Mouse (Mus musculus) heart, embryonic 16.5 days (tissue): ENCODE data around the gene Acss1. TPM values are rescaled to one million over a fixed set of nuclear protein-coding genes. Genes with fewer than 3 reads are reported as not detected.
A peak's percentile ranks its signal among the peaks of the same experiment; 100 is the strongest.

Source experiments
- ATAC-seq: fragments of 200-750 bp; cut with Nextera tagmentation; replicated peaks from 2 replicates; pipeline ENCODE4 v1.8.0; 2017; ENCODE audit warnings: moderate number of reproducible peaks; ENCODE audit not compliant: insufficient read depth, low FRiP score; ENCODE audit errors: extremely low read depth
- H3K27ac ChIP-seq: fragments of 300-500 bp; sonication (generic); 2 replicates; pipeline ENCODE4 v1.5.1; 2014; ENCODE audit warnings: mild to moderate bottlenecking, low read length, control low read depth, moderate library complexity
- H3K27me3 ChIP-seq: fragments of 300-500 bp; sonication (generic); 2 replicates; pipeline ENCODE4 v1.6.1; 2014; ENCODE audit warnings: low read length, mixed read lengths; ENCODE audit not compliant: control insufficient read depth, insufficient read depth
- H3K36me3 ChIP-seq: fragments of 300-500 bp; sonication (generic); 2 replicates; pipeline ENCODE4 v1.6.1; 2014; ENCODE audit not compliant: control insufficient read depth, insufficient read depth
- H3K4me1 ChIP-seq: fragments of 300-500 bp; sonication (generic); 2 replicates; pipeline ENCODE4 v1.6.1; 2014; ENCODE audit warnings: low read length, mixed read lengths; ENCODE audit not compliant: control insufficient read depth, insufficient read depth
- H3K4me2 ChIP-seq: fragments of 300-500 bp; sonication (generic); 2 replicates; pipeline ENCODE4 v1.6.1; 2014; ENCODE audit warnings: low read depth, mild to moderate bottlenecking, control low read depth, low read length
- H3K4me3 ChIP-seq: fragments of 300-500 bp; sonication (generic); 2 replicates; pipeline ENCODE4 v1.5.1; 2014; ENCODE audit warnings: mild to moderate bottlenecking, control low read depth, low read length
- H3K9ac ChIP-seq: fragments of 300-500 bp; sonication (generic); 2 replicates; pipeline ENCODE4 v1.6.1; 2014; ENCODE audit warnings: low read length, control low read depth
- H3K9me3 ChIP-seq: fragments of 300-500 bp; sonication (generic); replicated peaks from 2 replicates; pipeline ENCODE4 v1.6.1; 2016; ENCODE audit warnings: low read length; ENCODE audit not compliant: control insufficient read depth
- WGBS: fragments of 180-500 bp; shearing (Covaris S2); extraction: QIAGEN DNeasy Blood & Tissue Kit; methylation state at CpG from one replicate; pipeline ENCODE4 v1.1.7; 2014; 5-methylcytosine and 5-hydroxymethylcytosine counted together
- polyA plus RNA-seq: library from polyadenylated mRNA; unstranded; fragments of >200 nt; fragmentation: Nextera tagmentation; extraction: Ambion mirVana; gene quantifications from 2 replicates; pipeline ENCODE4 v1.2.1, GENCODE M21; 2015

Acss1 gene
- polyA plus RNA-seq, 1 experiment from 2014 or later = 15.4 TPM

GRCm38 (mm10) chr2:150635877-150636446 is 32.3 kb downstream of the Acss1 start:
- no peak overlapping the region for H3K4me3 ChIP-seq
- H3K27ac ChIP-seq = no peak overlapping the region
- no peak for ATAC-seq
- WGBS = 72% methylated on average over 3 of the region's 3 CpGs
- H3K4me2 ChIP-seq = no peak overlapping the region
- H3K27me3 ChIP-seq = no peaks in the 10 kb centered on the region
- no peak overlapping the region for H3K9ac ChIP-seq
- H3K36me3 ChIP-seq = no peaks in the 10 kb centered on the region
- no peaks in the 10 kb centered on the region for H3K4me1 ChIP-seq
- no peaks in the 10 kb centered on the region for H3K9me3 ChIP-seq

GRCm38 (mm10) chr2:150629255-150629654 is 39.0 kb downstream of the Acss1 start:
- ATAC-seq = no peak
- H3K27ac ChIP-seq = no peak overlapping the region
- WGBS = 82% methylated on average over 4 of the region's 4 CpGs

GRCm38 (mm10) chr2:150627140-150627539 is 41.2 kb downstream of the Acss1 start:
- Histone ChIP-seq H3K27me3 (no peaks in the 10 kb centered on the region), H3K27ac (no peak overlapping the region), H3K9ac (no peak overlapping the region), H3K36me3 (no peaks in the 10 kb centered on the region), H3K4me1 (no peaks in the 10 kb centered on the region), H3K9me3 (no peaks in the 10 kb centered on the region), H3K4me3 (no peak overlapping the region), H3K4me2 (no peak overlapping the region)
- ATAC-seq = no peak
- WGBS = 61% methylated on average over 6 of the region's 6 CpGs

More at GRCm38 (mm10) chr2:150629255-150629654, 39.0 kb downstream of the Acss1 start:
- Histone ChIP-seq H3K4me1 (no peaks in the 10 kb centered on the region), H3K9ac (no peak overlapping the region), H3K4me2 (no peak overlapping the region), H3K27me3 (no peaks in the 10 kb centered on the region), H3K4me3 (no peak overlapping the region), H3K36me3 (no peaks in the 10 kb centered on the region), H3K9me3 (no peaks in the 10 kb centered on the region)

- 85% methylated on average over 8 of the region's 8 CpGs for WGBS
- no peaks in the 10 kb centered on the region for H3K27me3 ChIP-seq
- no peaks in the 10 kb centered on the region for H3K4me1 ChIP-seq
- H3K4me2 ChIP-seq = no peak overlapping the region
- no peaks in the 10 kb centered on the region for H3K9me3 ChIP-seq
- no peak overlapping the region for H3K4me3 ChIP-seq
- no peak for ATAC-seq
- H3K9ac ChIP-seq = no peak overlapping the region
- no peak overlapping the region for H3K27ac ChIP-seq
- H3K36me3 ChIP-seq = no peaks in the 10 kb centered on the region
Measured at GRCm38 (mm10) chr2:150624926-150625325, 43.4 kb downstream of the Acss1 start.

GRCm38 (mm10) chr2:150623957-150624356 is 44.3 kb downstream of the Acss1 start:
- Histone ChIP-seq H3K4me1 (no peaks in the 10 kb centered on the region), H3K9me3 (no peaks in the 10 kb centered on the region), H3K27me3 (no peaks in the 10 kb centered on the region), H3K4me2 (no peak overlapping the region), H3K9ac (no peak overlapping the region), H3K27ac (no peak overlapping the region), H3K4me3 (no peak overlapping the region), H3K36me3 (no peaks in the 10 kb centered on the region)
- WGBS = 80% methylated on average over 3 of the region's 3 CpGs
- no peak for ATAC-seq

- Histone ChIP-seq H3K9ac (no peak overlapping the region), H3K4me2 (no peak overlapping the region), H3K4me3 (no peak overlapping the region), H3K36me3 (no peaks in the 10 kb centered on the region), H3K27ac (no peak overlapping the region), H3K4me1 (no peaks in the 10 kb centered on the region), H3K27me3 (no peaks in the 10 kb centered on the region), H3K9me3 (no peaks in the 10 kb centered on the region)
- WGBS = 43% methylated on average over 3 of the region's 3 CpGs
- no peak for ATAC-seq
Measured at GRCm38 (mm10) chr2:150621698-150622097, 46.6 kb downstream of the Acss1 start.

GRCm38 (mm10) chr2:150610097-150610496 is 58.2 kb downstream of the Acss1 start:
- no peak overlapping the region for H3K27ac ChIP-seq
- H3K27me3 ChIP-seq = no peaks in the 10 kb centered on the region
- H3K4me1 ChIP-seq = peaks cover 7% of the 10 kb centered on the region; the same call in 1 of the 2 replicates
- H3K9me3 ChIP-seq = no peaks in the 10 kb centered on the region
- no peaks in the 10 kb centered on the region for H3K36me3 ChIP-seq
- H3K4me3 ChIP-seq = no peak overlapping the region
- no peak overlapping the region for H3K9ac ChIP-seq
- no peak for ATAC-seq
- WGBS = 60% methylated on average over 3 of the region's 3 CpGs
- no peak overlapping the region for H3K4me2 ChIP-seq

GRCm38 (mm10) chr2:150608872-150609560 is 59.3 kb downstream of the Acss1 start:
- no peaks in the 10 kb centered on the region for H3K36me3 ChIP-seq
- H3K4me2 ChIP-seq = peak overlapping the region; percentile 93
- peak overlapping the region; percentile 58 for H3K27ac ChIP-seq
- ATAC-seq = no peak
- H3K27me3 ChIP-seq = no peaks in the 10 kb centered on the region
- peak overlapping the region; percentile 87 for H3K9ac ChIP-seq
- WGBS = 1% methylated on average over 10 of the region's 10 CpGs
- H3K9me3 ChIP-seq = no peaks in the 10 kb centered on the region
- peak overlapping the region; percentile 68 for H3K4me3 ChIP-seq
- peaks cover 7% of the 10 kb centered on the region; the same call in 1 of the 2 replicates for H3K4me1 ChIP-seq

- Histone ChIP-seq H3K9ac (peak within 1 kb of the TSS; percentile 87), H3K4me3 (peak within 1 kb of the TSS; percentile 68), H3K9me3 (no peaks in the 10 kb centered on the region), H3K27ac (peak within 1 kb of the TSS; percentile 58), H3K4me1 (peaks cover 7% of the 10 kb centered on the region; the same call in 1 of the 2 replicates), H3K27me3 (no peaks in the 10 kb centered on the region), H3K36me3 (no peaks in the 10 kb centered on the region), H3K4me2 (peak within 1 kb of the TSS; percentile 93)
- peak; percentile 98 for ATAC-seq
- WGBS = under 1% methylated on average over 42 of the region's 42 CpGs
Measured at GRCm38 (mm10) chr2:150608087-150608799, 60.1 kb downstream of the Acss1 start, which contains the start of gene Apmap. Gene Apmap (minus strand): TSS chr2:150608567.
